Mouse (Mus musculus) cerebellum, postnatal 10 days (tissue): Measurements from ENCODE around the gene Olfr1484.
"Not testable (repeated sequence)": the region's sequence is repeated elsewhere in the genome, so short reads cannot be mapped to it uniquely, and the experiment has no call there.

Experiments used
- DNase-seq, 2 experiments: peaks; one replicate each; pipeline ENCODE4 v3.0.0; 2021; ENCODE audit warnings: mixed read lengths in 2 of 2

Gene Olfr1484

GRCm38 (mm10) chr19:13583211-13583610 is at the start of gene Olfr1484:
Gene Olfr1484 (plus strand): TSS chr19:13583511.
- no peak for DNase-seq

DNA sequence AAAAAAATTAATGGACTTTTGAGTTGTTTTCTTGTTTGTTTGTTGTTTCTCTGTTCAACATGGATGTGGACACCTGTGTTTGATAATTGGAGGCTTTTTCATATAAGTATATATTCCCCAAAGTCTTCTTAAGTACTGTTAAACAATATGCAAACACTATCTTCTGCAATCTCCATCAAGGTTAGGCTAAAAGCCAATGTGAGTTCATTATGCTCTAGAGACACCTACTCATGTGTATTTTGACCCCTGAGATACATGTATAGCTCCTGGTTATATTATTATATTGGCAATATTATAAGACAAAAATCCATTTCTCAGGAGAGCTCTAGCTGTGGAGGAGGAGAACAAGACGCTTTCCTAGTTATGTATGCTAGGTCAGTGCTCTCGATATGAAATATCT is 33.8 kb downstream of the Olfr1484 start, which contains the start of gene Olfr1487:
TSS of gene Olfr1487 (plus strand) at position 301 of the 400 bp plus-strand sequence.
- DNase-seq, result not testable (repeated sequence)

- DNase-seq, result no peak
Observed at GRCm38 (mm10) chr19:13631321-13631720, 48.0 kb downstream of the Olfr1484 start, which contains the start of gene Olfr1489. Gene Olfr1489 (plus strand): TSS chr19:13631621.
